8 mouse cellular contexts compared by ENCODE assay signal in genomic region chr16:9993255-9994040, GRCm38 (mm10). TPM values are rescaled to one million over a fixed set of nuclear protein-coding genes. Genes with fewer than 3 reads are reported as not detected.
DNase-seq lines count a peak whose midpoint lies in the region; ATAC-seq lines count a peak whose summit lies in the region.

No protein-coding gene starts in this region.

- peak overlapping the region; percentile 78 for H3K4me2 ChIP-seq in embryonic facial prominence, embryonic 13.5 days
- peak overlapping the region; percentile 53 for H3K4me2 ChIP-seq in lung, embryonic 16.5 days (ENCODE audit: low read depth, low read length)

- H3K36me3 ChIP-seq in embryonic facial prominence, embryonic 13.5 days: no peaks in the 10 kb centered on the region
- H3K36me3 ChIP-seq in lung, embryonic 16.5 days (ENCODE audit: control insufficient read depth, insufficient read depth, low read length): no peaks in the 10 kb centered on the region

- WGBS in embryonic facial prominence, embryonic 13.5 days: 1% methylated on average over 39 of the region's 39 CpGs
- 2% methylated on average over 39 of the region's 39 CpGs for WGBS in lung, embryonic 16.5 days

- H3K4me1 ChIP-seq in embryonic facial prominence, embryonic 13.5 days: peaks cover 32% of the 10 kb centered on the region
- no peaks in the 10 kb centered on the region; the same call in 1 of the 2 replicates for H3K4me1 ChIP-seq in lung, embryonic 16.5 days (replicated peaks; ENCODE audit: control insufficient read depth, insufficient read depth, low read length)

- peaks cover 82% of the 10 kb centered on the region for H3K27me3 ChIP-seq in embryonic facial prominence, embryonic 13.5 days
- peaks cover 58% of the 10 kb centered on the region for H3K27me3 ChIP-seq in lung, embryonic 16.5 days (ENCODE audit: control insufficient read depth, insufficient read depth, low read depth, low read length)

- H3K27ac ChIP-seq in embryonic facial prominence, embryonic 13.5 days: no peak overlapping the region
- H3K27ac ChIP-seq in lung, embryonic 16.5 days (ENCODE audit: low read length): no peak overlapping the region

- ATAC-seq in embryonic facial prominence, embryonic 13.5 days (ENCODE audit: insufficient number of reproducible peaks, insufficient read depth, low FRiP score, low TSS enrichment, low read depth): peak; percentile 40; the same call in 1 of the 2 replicates
- ATAC-seq in lung, embryonic 16.5 days (ENCODE audit: low read depth): peak; percentile 61
- ATAC-seq in CD4-positive, CD25-positive, alpha-beta regulatory T cell, adult 4 months: no peak

- H3K9ac ChIP-seq in embryonic facial prominence, embryonic 13.5 days: peak overlapping the region; percentile 57
- H3K9ac ChIP-seq in lung, embryonic 16.5 days (ENCODE audit: low read length): no peak overlapping the region

- peak overlapping the region; percentile 44 for H3K4me3 ChIP-seq in embryonic facial prominence, embryonic 13.5 days
- peak overlapping the region; percentile 21 for H3K4me3 ChIP-seq in lung, embryonic 16.5 days (ENCODE audit: low read length)

- H3K9me3 ChIP-seq in embryonic facial prominence, embryonic 13.5 days: no peaks in the 10 kb centered on the region
- no peaks in the 10 kb centered on the region for H3K9me3 ChIP-seq in lung, embryonic 16.5 days (ENCODE audit: control insufficient read depth, low read length)

- DNase-seq in 416B (ENCODE audit: low read depth): peak; percentile 3
- DNase-seq in adrenal gland, postnatal 10 days: peak; percentile 77
- DNase-seq in heart, postnatal 4 days: peak; percentile 64
- DNase-seq in layer of hippocampus, postnatal 14 days (ENCODE audit: low spot score in 2 of 2): peak; percentile 77 to 80
- DNase-seq in right cerebral cortex, adult 2 months (ENCODE audit: low spot score in 2 of 2): peak; percentile 78 to 81

RNA-seq across cellular contexts. Expression of gene Grin2a, which starts 1.9 kb away (rescaled TPM):
- total RNA-seq in adrenal gland, postnatal 10 days (2021): 1 to 10 TPM in 1 of 2 experiments, under 1 TPM in 1; 0.69 to 1.5 TPM
- polyA plus RNA-seq in embryonic facial prominence, embryonic 13.5 days (2015; fragmentation: Nextera tagmentation; extraction: Ambion mirVana): 0.81 and 1.3 TPM in 2 replicates
- under 1 TPM; 0.54 to 0.62 TPM for total RNA-seq in heart, postnatal 4 days (2021)
- 100 to 1,000 TPM; 273 to 305 TPM for total RNA-seq in layer of hippocampus, postnatal 14 days (2021)
- polyA plus RNA-seq in lung, embryonic 16.5 days (2015; fragmentation: Nextera tagmentation; extraction: Ambion mirVana): 0.05 and 0.19 TPM in 2 replicates
- not detected for polyA plus RNA-seq in CD4-positive, CD25-positive, alpha-beta regulatory T cell, adult 4 months (2017; shearing (Covaris generic))

Comparison
In these comparisons a context has a peak if more than half of its experiments do, and no peak if none do; other contexts are left out.
1. DNase-seq: peak in every context shown above with its lines; median percentile 80 in right cerebral cortex, adult 2 months; 78 in layer of hippocampus, postnatal 14 days; 77 in adrenal gland, postnatal 10 days; 64 in heart, postnatal 4 days; 3 in 416B.
2. RNA of gene Grin2a, which starts 1.9 kb away (total RNA-seq): 273 to 305 TPM in layer of hippocampus, postnatal 14 days; 0.69 to 1.5 TPM in adrenal gland, postnatal 10 days and 0.54 to 0.62 TPM in heart, postnatal 4 days; every median in the first group is over 100 times any median in the second.